Mouse (Mus musculus) kidney, adult 2 months (tissue): ENCODE data around the gene Acp5. TPM values are rescaled to one million over a fixed set of nuclear protein-coding genes. Genes with fewer than 3 reads are reported as not detected.
A peak's percentile ranks its signal among the peaks of the same experiment; 100 is the strongest.

Experiments
- DNase-seq: peaks from one replicate; pipeline ENCODE4 v3.0.0; 2021
- H3K27ac ChIP-seq: fragments of 200-500 bp; 2 replicates; pipeline ENCODE4 v1.5.1; 2012; ENCODE audit warnings: low read depth, low read length, control low read depth, inconsistent platforms; ENCODE audit not compliant: insufficient read depth
- H3K27me3 ChIP-seq: fragments of 200-500 bp; replicated peaks from 2 replicates; pipeline ENCODE4 v1.6.1; 2012; ENCODE audit warnings: mild to moderate bottlenecking, moderate library complexity, low read length, inconsistent platforms; ENCODE audit not compliant: control insufficient read depth, insufficient read depth
- H3K36me3 ChIP-seq: fragments of 200-500 bp; 2 replicates; pipeline ENCODE4 v1.6.1; 2012; ENCODE audit warnings: mild to moderate bottlenecking, moderate library complexity, low read length, inconsistent platforms; ENCODE audit not compliant: control insufficient read depth, insufficient read depth
- H3K4me1 ChIP-seq: fragments of 200-500 bp; 2 replicates; pipeline ENCODE4 v1.6.1; 2011; ENCODE audit warnings: low read length; ENCODE audit not compliant: control insufficient read depth, insufficient read depth
- H3K4me3 ChIP-seq: fragments of 200-500 bp; 2 replicates; pipeline ENCODE4 v1.5.1; 2011; ENCODE audit warnings: mild to moderate bottlenecking, low read depth, low read length, control low read depth; ENCODE audit not compliant: insufficient read depth
- CTCF ChIP-seq: fragments of 200-500 bp; conservative IDR thresholded peaks from 2 replicates; pipeline ENCODE4 v1.5.1; 2011; ENCODE audit warnings: low read depth, mild to moderate bottlenecking, control low read depth, low read length, moderate library complexity, mixed read lengths; ENCODE audit not compliant: insufficient read depth, insufficient read length
- POLR2A ChIP-seq: fragments of 200-500 bp; IDR thresholded peaks from one replicate; pipeline ENCODE4 v1.6.1; 2011; ENCODE audit warnings: low read depth, low read length, control low read depth
- WGBS: fragments of 180-500 bp; shearing (Covaris S2); methylation state at CpG from one replicate; pipeline ENCODE4 v1.1.7; 2018; 5-methylcytosine and 5-hydroxymethylcytosine counted together
- polyA plus RNA-seq: library from polyadenylated mRNA; depleted of rRNA; stranded (reverse); fragments of >200 nt; gene quantifications from 2 replicates; pipeline ENCODE4 v1.2.3, GENCODE M21; 2012; rRNA removed

The Acp5 gene
- polyA plus RNA-seq = 166 and 178 TPM in 2 replicates

DNA sequence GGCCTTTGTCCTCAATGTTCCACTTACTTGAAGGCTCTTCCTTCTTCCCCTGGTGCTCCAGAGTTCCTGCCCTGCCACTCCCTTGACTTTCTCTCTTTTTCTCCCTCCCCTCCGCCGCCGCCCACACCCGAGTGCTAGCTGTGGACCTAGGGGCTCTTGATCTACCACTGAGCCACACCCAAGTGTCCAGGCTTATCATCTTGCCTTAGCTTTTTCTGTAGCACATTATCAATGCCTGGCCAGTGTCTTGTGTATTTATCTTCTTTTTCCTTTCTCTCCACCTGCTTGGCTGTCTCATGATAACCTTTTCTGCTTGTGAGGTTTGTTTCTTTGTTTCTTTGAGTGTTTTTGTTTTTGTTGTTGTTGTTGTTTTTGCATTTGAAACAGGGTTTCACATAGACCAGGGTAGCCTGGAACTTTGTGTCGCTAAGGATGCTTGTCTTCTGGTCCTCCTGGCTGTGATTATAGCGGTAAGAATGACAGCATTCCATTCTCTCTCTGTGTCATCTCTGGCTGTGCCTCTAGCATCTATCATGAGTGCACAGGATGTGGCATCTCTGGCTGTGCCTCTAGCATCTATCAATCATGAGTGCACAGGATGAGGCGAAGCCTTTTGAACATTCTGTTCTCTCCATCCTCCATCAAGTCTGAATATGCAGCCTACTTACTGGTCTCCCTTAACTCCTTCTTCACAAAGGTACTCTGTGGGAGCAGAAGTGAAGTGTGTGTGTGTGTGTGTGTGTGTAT is at the start of gene Acp5:
Gene Acp5, minus strand, starts transcription at position 68 of the 747 bp plus-strand sequence.
- Histone ChIP-seq H3K4me3 (no peak within 1 kb of the TSS), H3K27me3 (no peaks in the 10 kb centered on the region), H3K27ac (no peak within 1 kb of the TSS), H3K4me1 (peaks cover 6% of the 10 kb centered on the region; the same call in 1 of the 2 replicates), H3K36me3 (no peaks in the 10 kb centered on the region)
- TF ChIP-seq CTCF (no peak), POLR2A (no peak)
- WGBS = 83% methylated on average over 7 of the region's 7 CpGs
- DNase-seq = no peak

DNA sequence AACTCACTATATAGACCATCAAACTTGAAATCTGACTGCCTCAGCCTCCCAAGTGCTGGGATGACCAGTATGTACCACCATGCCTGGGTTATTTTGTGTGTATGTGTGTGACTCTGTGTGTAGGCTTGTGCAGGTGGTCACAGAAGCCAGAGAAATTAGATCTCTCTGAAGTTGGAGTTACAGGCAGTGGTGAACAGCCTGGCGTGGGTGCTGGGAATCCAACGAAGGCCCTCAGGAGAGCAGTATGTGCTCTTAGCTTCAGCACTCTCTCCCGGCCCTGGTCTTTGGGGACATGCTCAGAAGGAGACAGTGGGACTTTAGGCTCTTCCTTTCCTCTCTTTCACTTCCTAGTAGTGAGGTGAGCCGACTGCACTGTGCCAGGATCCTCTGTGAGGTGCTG is 36.8 kb upstream of the Acp5 start:
- TF ChIP-seq CTCF = no peak
- no peak for TF ChIP-seq POLR2A
- Histone ChIP-seq H3K4me1 (no peaks in the 10 kb centered on the region), H3K27ac (no peak overlapping the region), H3K4me3 (no peak overlapping the region), H3K36me3 (no peaks in the 10 kb centered on the region), H3K27me3 (no peaks in the 10 kb centered on the region)
- DNase-seq = no peak
- 85% methylated on average over 4 of the region's 4 CpGs for WGBS

DNA sequence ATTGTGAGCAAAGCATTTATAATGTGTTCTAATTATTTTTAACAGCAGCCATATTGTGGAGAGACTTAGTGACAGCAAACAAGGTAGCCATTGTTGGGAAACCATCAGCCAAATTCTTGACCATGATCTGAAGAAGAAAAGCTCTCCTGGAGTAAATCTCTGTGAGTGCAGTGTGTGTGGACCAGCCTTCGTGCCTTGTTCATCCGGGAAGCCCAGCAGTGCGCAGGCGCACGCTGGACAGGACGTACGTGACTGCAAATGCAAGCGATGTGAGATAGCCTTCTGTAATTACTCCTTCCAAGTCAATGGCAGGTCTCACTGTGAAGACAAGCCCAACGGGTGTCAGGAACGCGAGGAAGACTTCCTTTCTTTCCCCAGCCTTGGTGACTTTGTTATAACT is 33.8 kb upstream of the Acp5 start:
- Histone ChIP-seq H3K27ac (no peak overlapping the region), H3K36me3 (no peaks in the 10 kb centered on the region), H3K4me3 (no peak overlapping the region), H3K4me1 (no peaks in the 10 kb centered on the region), H3K27me3 (no peaks in the 10 kb centered on the region)
- DNase-seq = no peak
- WGBS = 95% methylated on average over 11 of the region's 11 CpGs
- TF ChIP-seq POLR2A (no peak), CTCF (no peak)

DNA sequence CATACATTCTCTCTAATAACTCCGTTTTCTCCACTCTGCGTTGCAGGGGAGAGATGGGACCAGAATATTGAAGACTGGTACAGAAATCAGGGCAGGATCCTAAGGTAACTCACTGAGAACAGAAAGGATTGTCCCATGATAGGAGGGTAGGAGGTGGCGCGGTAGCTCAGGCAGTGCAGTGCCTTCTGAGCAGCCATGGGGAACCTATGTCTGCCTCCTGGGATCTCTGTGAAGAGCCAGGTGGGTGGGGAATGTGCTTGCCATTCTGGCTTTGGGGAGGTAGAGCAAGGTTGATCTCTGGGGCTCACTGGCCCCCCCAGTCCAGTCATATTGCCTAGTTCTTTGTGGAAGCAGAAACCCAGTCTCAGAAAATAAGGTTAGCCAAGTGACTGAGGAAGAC is 32.2 kb upstream of the Acp5 start:
- Histone ChIP-seq H3K27me3 (no peaks in the 10 kb centered on the region), H3K27ac (no peak overlapping the region), H3K36me3 (no peaks in the 10 kb centered on the region), H3K4me1 (no peaks in the 10 kb centered on the region), H3K4me3 (no peak overlapping the region)
- no peak for DNase-seq
- TF ChIP-seq CTCF (no peak), POLR2A (no peak)
- 97% methylated on average over 4 of the region's 4 CpGs for WGBS

DNA sequence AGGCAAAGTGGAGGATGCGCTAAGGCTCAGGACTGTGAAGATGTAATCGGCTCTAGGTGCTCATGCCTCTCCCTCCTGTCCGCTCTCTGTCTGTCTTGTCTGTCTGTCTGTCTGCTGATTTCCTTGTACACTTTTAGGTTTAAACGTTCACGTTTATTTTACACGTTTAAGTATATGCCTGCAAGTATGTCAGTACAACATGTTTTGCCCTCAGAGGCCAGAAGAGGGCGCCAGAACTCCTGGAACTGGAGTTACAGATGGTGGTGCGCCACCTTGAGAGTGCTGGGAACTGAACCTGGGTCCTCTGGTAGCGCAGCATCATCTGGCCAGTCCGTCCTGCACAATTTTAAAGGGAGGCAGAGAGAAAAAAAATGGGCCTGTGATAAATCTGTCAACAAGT is 31.2 kb upstream of the Acp5 start:
- no peaks in the 10 kb centered on the region for H3K36me3 ChIP-seq
- 90% methylated on average over 10 of the region's 10 CpGs for WGBS

DNA sequence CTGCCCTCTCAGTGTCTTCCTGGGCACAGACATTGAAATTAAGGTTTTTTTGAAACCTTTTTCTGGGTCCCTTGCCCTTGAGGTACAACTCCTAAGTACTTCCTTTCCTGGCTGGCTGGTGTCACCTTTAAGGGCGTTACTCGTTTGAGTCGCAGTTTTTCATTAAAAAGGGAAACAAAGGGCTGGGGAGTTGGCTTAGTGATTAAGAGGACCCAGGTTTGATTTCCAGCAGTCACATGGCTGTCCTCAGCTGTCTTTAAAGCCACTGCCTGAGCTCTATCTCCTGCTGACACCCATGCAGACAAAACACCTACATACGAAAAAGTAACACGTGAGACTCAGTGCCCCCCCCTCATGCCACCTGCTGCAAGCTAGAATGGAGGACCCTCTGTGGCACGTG is 30.5 kb upstream of the Acp5 start:
- Histone ChIP-seq H3K27me3 (no peaks in the 10 kb centered on the region), H3K27ac (no peak overlapping the region), H3K4me1 (no peaks in the 10 kb centered on the region), H3K4me3 (no peak overlapping the region), H3K36me3 (no peaks in the 10 kb centered on the region)
- 65% methylated on average over 6 of the region's 6 CpGs for WGBS
- no peak for DNase-seq
- TF ChIP-seq CTCF = no peak
- no peak for TF ChIP-seq POLR2A

More for the DNA sequence above, 31.2 kb upstream of the Acp5 start:
- no peak overlapping the region for H3K27ac ChIP-seq
- TF ChIP-seq CTCF (no peak), POLR2A (no peak)
- no peaks in the 10 kb centered on the region for H3K4me1 ChIP-seq
- H3K27me3 ChIP-seq = no peaks in the 10 kb centered on the region
- DNase-seq = no peak
- H3K4me3 ChIP-seq = no peak overlapping the region

DNA sequence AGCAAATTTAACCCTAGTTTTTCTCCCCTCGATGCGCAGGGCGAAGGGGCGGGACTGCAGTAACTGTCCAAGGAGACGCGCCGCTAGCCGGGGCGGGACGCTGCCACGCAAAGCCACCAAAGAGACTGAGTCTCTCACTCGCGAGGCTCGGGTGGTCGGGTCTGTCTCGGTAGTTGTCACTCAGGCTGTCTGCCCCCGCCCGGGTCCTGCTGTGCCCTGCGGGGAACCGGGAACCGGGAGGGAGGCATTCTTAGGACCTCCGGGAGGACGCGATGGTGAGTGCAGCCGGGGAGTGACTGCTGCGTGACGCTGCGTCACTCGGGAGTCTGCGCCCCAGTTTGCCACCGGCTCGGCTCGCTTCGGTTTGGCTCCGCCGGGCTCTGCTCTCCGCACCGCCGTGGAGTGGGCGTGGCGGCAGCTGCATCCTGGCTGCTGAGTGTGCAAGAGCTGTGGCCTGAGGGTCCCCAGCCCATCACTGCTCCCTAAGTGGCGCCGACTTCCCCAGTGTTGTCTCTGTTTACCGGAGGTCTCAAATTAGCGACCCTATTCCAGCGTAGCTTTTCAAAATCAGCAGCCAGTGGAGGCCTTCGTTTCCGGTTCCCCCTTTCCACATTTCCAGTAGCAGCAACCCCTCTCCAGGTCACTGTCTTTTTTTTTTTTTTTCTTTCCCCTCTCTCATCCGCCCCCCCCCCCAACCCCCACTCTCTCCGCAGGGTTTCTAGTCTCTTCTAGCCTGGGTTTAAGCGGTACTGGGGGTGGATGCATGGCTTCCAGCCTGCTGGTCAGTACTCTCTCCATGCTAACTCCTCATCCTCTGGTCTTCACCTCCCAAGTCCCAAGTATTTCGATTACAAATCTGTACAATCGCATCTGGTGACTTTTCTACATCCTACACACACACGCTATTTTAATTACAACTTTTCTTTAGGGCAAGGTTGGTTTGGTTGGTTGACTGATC is 29.5 kb upstream of the Acp5 start:
- WGBS = 4% methylated on average over 53 of the region's 54 CpGs
- no peak for DNase-seq
- Histone ChIP-seq H3K4me3 (peak overlapping the region; percentile 57), H3K27ac (no peak overlapping the region), H3K27me3 (no peaks in the 10 kb centered on the region), H3K36me3 (no peaks in the 10 kb centered on the region), H3K4me1 (no peaks in the 10 kb centered on the region)
- no peak for TF ChIP-seq POLR2A
- TF ChIP-seq CTCF = no peak
